Mouse (Mus musculus) stomach, postnatal 0 days (tissue): Measurements from ENCODE around the gene Ppm1m. TPM values are rescaled to one million over a fixed set of nuclear protein-coding genes. Genes with fewer than 3 reads are reported as not detected.

Source experiments
- ATAC-seq: fragments of 200-750 bp; cut with Nextera tagmentation; 2 replicates; pipeline ENCODE4 v1.8.0; 2017; ENCODE audit not compliant: low FRiP score, low TSS enrichment
- DNase-seq: peaks from one replicate; pipeline ENCODE4 v3.0.0-alpha.2; 2016; ENCODE audit warnings: low spot score
- H3K27ac ChIP-seq: fragments of 300-500 bp; sonication (generic); replicated peaks from 2 replicates; pipeline ENCODE4 v1.5.1; 2014; ENCODE audit warnings: mild to moderate bottlenecking, control low read depth
- H3K27me3 ChIP-seq: fragments of 300-500 bp; sonication (generic); 2 replicates; pipeline ENCODE4 v1.6.1; 2014; ENCODE audit warnings: low read length; ENCODE audit not compliant: control insufficient read depth, insufficient read depth
- H3K36me3 ChIP-seq: fragments of 300-500 bp; sonication (generic); 2 replicates; pipeline ENCODE4 v1.6.1; 2014; ENCODE audit warnings: low read length, mixed read lengths; ENCODE audit not compliant: control insufficient read depth, insufficient read depth
- H3K4me1 ChIP-seq: fragments of 300-500 bp; sonication (generic); replicated peaks from 2 replicates; pipeline ENCODE4 v1.6.1; 2014; ENCODE audit warnings: antibody characterized with exemption; ENCODE audit not compliant: control insufficient read depth, insufficient read depth
- H3K4me2 ChIP-seq: fragments of 300-500 bp; sonication (generic); replicated peaks from 2 replicates; pipeline ENCODE4 v1.6.1; 2014; ENCODE audit warnings: low read depth, mild to moderate bottlenecking, control low read depth, moderate library complexity
- H3K4me3 ChIP-seq: fragments of 300-500 bp; sonication (generic); 2 replicates; pipeline ENCODE4 v1.5.1; 2014; ENCODE audit warnings: low read depth, low read length, control low read depth
- H3K9ac ChIP-seq: fragments of 300-500 bp; sonication (generic); 2 replicates; pipeline ENCODE4 v1.6.1; 2014; ENCODE audit warnings: mild to moderate bottlenecking, low read length, control low read depth, mixed read lengths
- H3K9me3 ChIP-seq: fragments of 300-500 bp; sonication (generic); 2 replicates; pipeline ENCODE4 v1.6.1; 2016; ENCODE audit warnings: low read length; ENCODE audit not compliant: control insufficient read depth
- CTCF ChIP-seq: IDR thresholded peaks from 2 replicates; pipeline ENCODE4 v1.5.1; 2016; ENCODE audit warnings: antibody characterized with exemption, low read depth, mild to moderate bottlenecking, moderate library complexity
- EP300 ChIP-seq: optimal IDR thresholded peaks from 2 replicates; pipeline ENCODE3; 2016; ENCODE audit warnings: antibody characterized with exemption
- WGBS: fragments of 180-500 bp; shearing (Covaris S2); extraction: QIAGEN DNeasy Blood & Tissue Kit; methylation state at CpG from one replicate; pipeline ENCODE4 v1.1.7; 2014; 5-methylcytosine and 5-hydroxymethylcytosine counted together
- polyA plus RNA-seq: library from polyadenylated mRNA; unstranded; fragments of >200 nt; fragmentation: Nextera tagmentation; extraction: Ambion mirVana; gene quantifications from 2 replicates; pipeline ENCODE4 v1.2.1, GENCODE M21; 2015

Ppm1m gene
- polyA plus RNA-seq, 1 experiment from 2014 or later, result 15.2 TPM

- H3K27me3 ChIP-seq, result no peaks in the 10 kb centered on the region
- H3K4me1 ChIP-seq, result no peaks in the 10 kb centered on the region
- DNase-seq (peak; percentile 48), ATAC-seq (no peak)
- no peaks in the 10 kb centered on the region for H3K36me3 ChIP-seq
- 61% methylated on average over 1 of the region's 1 CpGs for WGBS
- no peak overlapping the region for H3K27ac ChIP-seq
- H3K4me2 ChIP-seq, result no peak overlapping the region
- H3K9ac ChIP-seq, result no peak overlapping the region
- H3K4me3 ChIP-seq, result no peak overlapping the region
- TF ChIP-seq CTCF (no peak), EP300 (no peak)
- H3K9me3 ChIP-seq, result no peaks in the 10 kb centered on the region
These were observed 31.8 kb downstream of the Ppm1m start for GRCm38 (mm10) chr9:106167703-106168102.

DNA sequence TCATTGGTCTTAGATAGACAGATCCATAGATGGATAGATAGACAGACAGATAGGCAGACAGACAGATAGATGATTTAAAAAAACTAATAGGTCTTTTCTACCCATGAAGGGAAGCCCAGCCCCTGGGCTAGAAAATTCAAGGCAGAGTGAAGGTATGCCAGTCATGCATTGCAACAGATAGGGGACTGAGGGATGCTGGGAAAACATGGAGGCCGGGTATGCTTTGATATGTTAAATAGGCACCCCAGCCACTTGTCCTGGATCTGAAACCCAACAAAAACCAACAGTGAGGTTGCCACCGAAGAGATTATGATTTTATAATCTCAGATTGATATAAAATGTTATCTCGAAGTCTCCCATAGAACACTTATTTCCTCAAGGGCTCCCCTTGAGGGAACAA lies 32.3 kb downstream of the Ppm1m start:
- DNase-seq, result no peak
- WGBS, result 62% methylated on average over 3 of the region's 3 CpGs
- no peaks in the 10 kb centered on the region for H3K27me3 ChIP-seq

DNA sequence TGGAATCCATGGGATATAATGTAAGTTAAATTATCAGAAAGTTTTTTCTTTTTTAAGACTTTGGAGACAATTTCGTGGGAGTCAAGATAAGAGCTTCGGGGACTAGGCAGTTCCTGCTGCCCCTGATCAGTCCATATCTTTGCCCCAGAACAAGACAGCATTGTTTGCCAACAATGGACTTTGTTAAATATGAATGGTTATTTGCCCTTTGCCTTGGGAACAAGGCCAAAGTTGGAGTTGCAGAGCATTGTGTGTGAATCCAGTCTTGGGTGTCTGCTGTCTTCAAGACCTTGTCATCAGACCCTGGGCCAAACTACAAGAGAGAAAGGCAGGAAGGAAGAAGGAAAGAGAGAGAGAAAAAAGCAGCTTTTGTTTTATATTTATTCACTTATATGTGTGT lies 32.8 kb downstream of the Ppm1m start:
- Histone ChIP-seq H3K9ac (no peak overlapping the region), H3K9me3 (no peaks in the 10 kb centered on the region), H3K4me3 (no peak overlapping the region), H3K27me3 (no peaks in the 10 kb centered on the region), H3K27ac (no peak overlapping the region), H3K36me3 (no peaks in the 10 kb centered on the region), H3K4me2 (no peak overlapping the region), H3K4me1 (no peaks in the 10 kb centered on the region)
- no peak for TF ChIP-seq CTCF
- no peak for TF ChIP-seq EP300
- ATAC-seq, result no peak
- no peak for DNase-seq
- WGBS, result 64% methylated on average over 2 of the region's 2 CpGs

More for the DNA sequence above, 32.3 kb downstream of the Ppm1m start:
- Histone ChIP-seq H3K27ac (no peak overlapping the region), H3K9me3 (no peaks in the 10 kb centered on the region), H3K4me2 (no peak overlapping the region), H3K9ac (no peak overlapping the region), H3K4me1 (no peaks in the 10 kb centered on the region), H3K4me3 (no peak overlapping the region), H3K36me3 (no peaks in the 10 kb centered on the region)
- TF ChIP-seq EP300 (no peak), CTCF (no peak)
- ATAC-seq, result no peak

DNA sequence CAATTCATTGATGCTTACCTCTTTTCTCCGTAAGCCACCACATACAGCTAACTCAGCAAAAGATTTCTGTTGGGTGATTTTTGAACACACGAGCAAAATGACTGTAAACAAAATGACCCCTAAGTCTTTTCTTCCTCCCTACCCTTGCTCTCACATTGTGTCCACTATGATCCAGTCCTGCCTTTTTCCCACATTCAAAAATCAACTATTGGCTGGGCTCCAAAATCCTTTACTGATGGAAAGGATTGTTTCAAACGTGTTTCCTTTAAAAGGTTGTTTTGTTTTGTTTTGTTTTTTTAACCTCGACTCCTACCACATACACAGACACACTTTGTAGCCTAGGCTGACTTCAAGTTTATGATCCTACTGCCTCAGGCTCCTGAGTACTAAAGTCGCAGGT lies 39.1 kb downstream of the Ppm1m start:
- Histone ChIP-seq H3K27me3 (no peaks in the 10 kb centered on the region), H3K4me3 (peak overlapping the region; percentile 45), H3K4me2 (peak overlapping the region; percentile 52), H3K4me1 (no peaks in the 10 kb centered on the region), H3K27ac (peak overlapping the region; percentile 90), H3K9me3 (no peaks in the 10 kb centered on the region), H3K36me3 (no peaks in the 10 kb centered on the region), H3K9ac (peak overlapping the region; percentile 65)
- no peak for ATAC-seq
- no peak for TF ChIP-seq CTCF
- TF ChIP-seq EP300, result no peak
- WGBS, result 43% methylated on average over 5 of the region's 5 CpGs
- DNase-seq, result no peak

DNA sequence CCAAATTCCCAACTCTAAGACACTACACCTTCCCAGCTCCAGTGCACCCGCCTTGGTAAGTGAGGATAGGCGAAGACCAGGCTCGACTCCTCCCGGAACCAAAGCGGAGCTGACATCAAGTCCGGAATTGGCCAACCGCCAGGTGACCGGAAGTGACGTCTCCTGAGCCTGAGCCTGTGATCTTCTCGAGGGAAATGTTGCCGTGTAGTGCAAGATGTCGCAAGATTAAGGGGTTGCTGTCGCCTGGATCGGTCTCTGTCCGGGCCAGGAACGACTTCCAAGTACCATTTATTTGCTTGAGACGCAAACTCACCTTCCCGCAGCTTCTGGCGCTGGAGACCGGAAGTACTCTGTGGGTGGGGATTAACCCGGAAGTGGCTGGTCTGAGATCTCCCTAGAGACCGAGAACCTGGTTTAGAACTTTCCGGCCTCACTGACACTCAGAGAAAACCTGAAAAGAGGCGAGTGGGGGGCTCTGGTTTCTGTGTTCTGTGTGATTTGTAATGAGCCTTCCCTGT lies 39.7 kb downstream of the Ppm1m start:
- Histone ChIP-seq H3K4me1 (no peaks in the 10 kb centered on the region), H3K9ac (peak overlapping the region; percentile 65), H3K36me3 (no peaks in the 10 kb centered on the region), H3K9me3 (no peaks in the 10 kb centered on the region), H3K4me3 (peak overlapping the region; percentile 45), H3K27ac (peak overlapping the region; percentile 90), H3K4me2 (peak overlapping the region; percentile 52), H3K27me3 (no peaks in the 10 kb centered on the region)
- WGBS, result 0% methylated on average over 24 of the region's 24 CpGs
- DNase-seq (peak; percentile 94), ATAC-seq (peak; percentile 84)
- TF ChIP-seq CTCF, result no peak
- TF ChIP-seq EP300, result no peak

DNA sequence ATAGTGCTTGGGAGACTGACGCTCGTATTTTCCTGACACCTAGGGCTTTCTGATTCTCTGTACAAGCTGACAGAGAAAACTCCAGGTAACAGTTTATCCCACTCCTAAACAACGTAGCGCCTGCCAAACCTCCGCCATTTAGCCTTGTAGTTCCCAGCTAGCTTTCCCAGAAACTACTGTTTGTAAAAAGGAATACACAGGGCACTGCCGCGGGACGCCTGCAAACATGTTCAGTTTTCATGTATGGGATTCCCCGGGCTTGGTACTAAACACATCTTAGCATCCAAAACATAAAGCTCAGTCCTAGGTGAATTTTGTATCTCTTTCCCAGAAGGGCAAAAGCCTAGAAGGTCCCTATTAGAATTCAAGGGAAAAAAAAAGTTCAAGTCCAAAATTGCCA lies 40.3 kb downstream of the Ppm1m start:
- Histone ChIP-seq H3K27ac (no peak overlapping the region), H3K4me3 (no peak overlapping the region), H3K9me3 (no peaks in the 10 kb centered on the region), H3K4me1 (no peaks in the 10 kb centered on the region), H3K36me3 (no peaks in the 10 kb centered on the region), H3K27me3 (no peaks in the 10 kb centered on the region), H3K4me2 (peak overlapping the region; percentile 52; the same call in 1 of the 2 replicates), H3K9ac (no peak overlapping the region)
- no peak for DNase-seq
- WGBS, result 81% methylated on average over 9 of the region's 9 CpGs
- no peak for TF ChIP-seq EP300
- no peak for TF ChIP-seq CTCF
- ATAC-seq, result no peak
